Mouse (Mus musculus) lung, adult 2 months (tissue): ENCODE measurements around the gene Hmgn3.

Source experiments
- CTCF ChIP-seq: fragments of 200-500 bp; IDR thresholded peaks from 2 replicates; pipeline ENCODE4 v1.5.1; 2011; ENCODE audit warnings: mild to moderate bottlenecking, low read length, control low read depth; ENCODE audit not compliant: insufficient read depth
- POLR2A ChIP-seq: fragments of 200-500 bp; IDR thresholded peaks from 2 replicates; pipeline ENCODE4 v1.6.1; 2011; ENCODE audit warnings: low read depth, mild to moderate bottlenecking, control low read depth, low read length, borderline replicate concordance; ENCODE audit errors: extremely low read depth

DNA sequence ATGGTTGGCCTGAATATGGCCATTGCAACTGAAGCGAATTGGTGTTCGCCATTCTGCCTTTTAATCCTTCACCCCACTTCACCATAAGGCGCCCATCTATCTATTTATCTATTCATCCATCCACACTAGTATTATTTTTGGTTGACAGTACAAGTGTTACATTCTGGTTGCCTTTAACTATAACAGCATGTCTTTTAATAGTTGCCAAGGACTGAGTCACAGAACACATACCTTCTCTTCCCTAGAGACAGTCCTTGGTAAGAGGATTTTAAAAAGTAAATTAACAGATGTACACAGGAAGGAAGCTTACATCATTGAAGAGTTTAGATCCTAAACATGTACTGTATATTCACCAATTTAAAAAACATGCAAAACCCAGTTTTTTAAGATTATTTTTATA, 66.8 kb downstream of the Hmgn3 start:
- no peak for TF ChIP-seq POLR2A
- no peak for TF ChIP-seq CTCF
